Mouse (Mus musculus) heart, embryonic 16.5 days (tissue): ENCODE results near the gene Gm11634. TPM values are rescaled to one million over a fixed set of nuclear protein-coding genes. Genes with fewer than 3 reads are reported as not detected.

Experiments used
- ATAC-seq: fragments of 200-750 bp; cut with Nextera tagmentation; replicated peaks from 2 replicates; pipeline ENCODE4 v1.8.0; 2017; ENCODE audit warnings: moderate number of reproducible peaks; ENCODE audit not compliant: insufficient read depth, low FRiP score; ENCODE audit errors: extremely low read depth
- H3K27ac ChIP-seq: fragments of 300-500 bp; sonication (generic); 2 replicates; pipeline ENCODE4 v1.5.1; 2014; ENCODE audit warnings: mild to moderate bottlenecking, low read length, control low read depth, moderate library complexity
- H3K27me3 ChIP-seq: fragments of 300-500 bp; sonication (generic); 2 replicates; pipeline ENCODE4 v1.6.1; 2014; ENCODE audit warnings: low read length, mixed read lengths; ENCODE audit not compliant: control insufficient read depth, insufficient read depth
- H3K36me3 ChIP-seq: fragments of 300-500 bp; sonication (generic); 2 replicates; pipeline ENCODE4 v1.6.1; 2014; ENCODE audit not compliant: control insufficient read depth, insufficient read depth
- H3K4me1 ChIP-seq: fragments of 300-500 bp; sonication (generic); 2 replicates; pipeline ENCODE4 v1.6.1; 2014; ENCODE audit warnings: low read length, mixed read lengths; ENCODE audit not compliant: control insufficient read depth, insufficient read depth
- H3K4me2 ChIP-seq: fragments of 300-500 bp; sonication (generic); 2 replicates; pipeline ENCODE4 v1.6.1; 2014; ENCODE audit warnings: low read depth, mild to moderate bottlenecking, control low read depth, low read length
- H3K4me3 ChIP-seq: fragments of 300-500 bp; sonication (generic); 2 replicates; pipeline ENCODE4 v1.5.1; 2014; ENCODE audit warnings: mild to moderate bottlenecking, control low read depth, low read length
- H3K9ac ChIP-seq: fragments of 300-500 bp; sonication (generic); 2 replicates; pipeline ENCODE4 v1.6.1; 2014; ENCODE audit warnings: low read length, control low read depth
- H3K9me3 ChIP-seq: fragments of 300-500 bp; sonication (generic); replicated peaks from 2 replicates; pipeline ENCODE4 v1.6.1; 2016; ENCODE audit warnings: low read length; ENCODE audit not compliant: control insufficient read depth
- WGBS: fragments of 180-500 bp; shearing (Covaris S2); extraction: QIAGEN DNeasy Blood & Tissue Kit; methylation state at CpG from one replicate; pipeline ENCODE4 v1.1.7; 2014; 5-methylcytosine and 5-hydroxymethylcytosine counted together
- polyA plus RNA-seq: library from polyadenylated mRNA; unstranded; fragments of >200 nt; fragmentation: Nextera tagmentation; extraction: Ambion mirVana; gene quantifications from 2 replicates; pipeline ENCODE4 v1.2.1, GENCODE M21; 2015

Gene Gm11634
- polyA plus RNA-seq, 1 experiment from 2014 or later: not detected

GRCm38 (mm10) chr11:101583205-101583604 lies 15.9 kb downstream of the Gm11634 start:
- ATAC-seq: no peak
- H3K36me3 ChIP-seq: peaks cover 16% of the 10 kb centered on the region
- H3K4me1 ChIP-seq: peaks cover 4% of the 10 kb centered on the region
- H3K27ac ChIP-seq: no peak overlapping the region
- no peak overlapping the region for H3K4me2 ChIP-seq
- no peak overlapping the region for H3K4me3 ChIP-seq
- H3K9ac ChIP-seq: no peak overlapping the region
- H3K27me3 ChIP-seq: no peaks in the 10 kb centered on the region
- 90% methylated on average over 2 of the region's 2 CpGs for WGBS
- no peaks in the 10 kb centered on the region for H3K9me3 ChIP-seq

GRCm38 (mm10) chr11:101582054-101583035 lies 16.7 kb downstream of the Gm11634 start, which contains the start of gene Tmem106a:
TSS of gene Tmem106a (plus strand) at chr11:101582242.
- Histone ChIP-seq H3K9ac (peak within 1 kb of the TSS; percentile 80), H3K4me3 (peak within 1 kb of the TSS; percentile 72), H3K4me2 (peak within 1 kb of the TSS; percentile 66), H3K27me3 (no peaks in the 10 kb centered on the region), H3K4me1 (peaks cover 4% of the 10 kb centered on the region), H3K9me3 (no peaks in the 10 kb centered on the region), H3K27ac (peak within 1 kb of the TSS; percentile 47; the same call in 1 of the 2 replicates), H3K36me3 (peaks cover 23% of the 10 kb centered on the region)
- WGBS: 16% methylated on average over 30 of the region's 31 CpGs
- peak; percentile 69 for ATAC-seq

- WGBS: 54% methylated on average over 6 of the region's 6 CpGs
Measured at GRCm38 (mm10) chr11:101581081-101581764, 17.8 kb downstream of the Gm11634 start.

GRCm38 (mm10) chr11:101576116-101576515 lies 22.9 kb downstream of the Gm11634 start:
- Histone ChIP-seq H3K9ac (no peak overlapping the region), H3K27ac (no peak overlapping the region), H3K27me3 (no peaks in the 10 kb centered on the region), H3K9me3 (no peaks in the 10 kb centered on the region), H3K4me1 (no peaks in the 10 kb centered on the region), H3K4me2 (no peak overlapping the region), H3K36me3 (peaks cover 77% of the 10 kb centered on the region), H3K4me3 (no peak overlapping the region)
- ATAC-seq: no peak
- 80% methylated on average over 6 of the region's 6 CpGs for WGBS

More at GRCm38 (mm10) chr11:101581081-101581764, 17.8 kb downstream of the Gm11634 start:
- no peak overlapping the region for H3K4me3 ChIP-seq
- no peaks in the 10 kb centered on the region for H3K9me3 ChIP-seq
- H3K4me2 ChIP-seq: no peak overlapping the region
- no peaks in the 10 kb centered on the region for H3K27me3 ChIP-seq
- peaks cover 28% of the 10 kb centered on the region for H3K36me3 ChIP-seq
- H3K9ac ChIP-seq: no peak overlapping the region
- ATAC-seq: no peak
- peaks cover 4% of the 10 kb centered on the region for H3K4me1 ChIP-seq
- no peak overlapping the region for H3K27ac ChIP-seq

DNA sequence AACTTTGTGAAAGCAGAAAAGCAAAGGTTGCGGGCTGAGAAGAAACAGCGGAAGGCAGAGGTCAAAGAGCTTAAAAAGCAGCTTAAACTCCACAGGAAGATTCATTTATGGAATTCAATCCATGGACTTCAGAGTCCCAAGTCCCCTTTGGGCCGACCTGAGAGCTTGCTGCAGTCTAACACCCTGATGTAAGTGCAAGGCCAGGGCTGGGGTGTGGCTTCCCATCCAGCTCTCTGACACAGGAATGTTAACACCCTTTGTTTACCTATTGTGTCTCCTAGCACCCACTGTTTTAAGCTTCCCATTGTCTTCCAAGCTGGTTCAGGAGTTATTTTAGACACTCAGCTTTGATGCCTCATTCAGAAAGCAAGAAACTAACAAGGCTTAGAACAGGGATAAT lies 30.6 kb downstream of the Gm11634 start:
- Histone ChIP-seq H3K4me2 (no peak overlapping the region), H3K27ac (no peak overlapping the region), H3K4me3 (no peak overlapping the region), H3K36me3 (peaks cover 80% of the 10 kb centered on the region), H3K9me3 (no peaks in the 10 kb centered on the region), H3K27me3 (no peaks in the 10 kb centered on the region), H3K9ac (no peak overlapping the region), H3K4me1 (no peaks in the 10 kb centered on the region)
- 77% methylated on average over 3 of the region's 3 CpGs for WGBS
- ATAC-seq: no peak

- Histone ChIP-seq H3K27ac (no peak overlapping the region), H3K27me3 (no peaks in the 10 kb centered on the region), H3K9ac (no peak overlapping the region), H3K4me2 (no peak overlapping the region), H3K4me3 (no peak overlapping the region), H3K36me3 (peaks cover 54% of the 10 kb centered on the region), H3K4me1 (no peaks in the 10 kb centered on the region), H3K9me3 (no peaks in the 10 kb centered on the region)
- 37% methylated on average over 5 of the region's 5 CpGs for WGBS
- no peak for ATAC-seq
Measured at GRCm38 (mm10) chr11:101562391-101562790, 36.7 kb downstream of the Gm11634 start.

- H3K4me3 ChIP-seq: no peak overlapping the region
- no peak for ATAC-seq
- no peak overlapping the region for H3K9ac ChIP-seq
- H3K4me1 ChIP-seq: peaks cover 12% of the 10 kb centered on the region
- peaks cover 27% of the 10 kb centered on the region for H3K36me3 ChIP-seq
- no peaks in the 10 kb centered on the region for H3K9me3 ChIP-seq
- no peak overlapping the region for H3K27ac ChIP-seq
- WGBS: 60% methylated on average over 2 of the region's 2 CpGs
- no peak overlapping the region for H3K4me2 ChIP-seq
- H3K27me3 ChIP-seq: no peaks in the 10 kb centered on the region
Measured at GRCm38 (mm10) chr11:101556954-101557353, 42.1 kb downstream of the Gm11634 start.

GRCm38 (mm10) chr11:101556541-101556940 lies 42.5 kb downstream of the Gm11634 start:
- Histone ChIP-seq H3K4me2 (no peak overlapping the region), H3K36me3 (peaks cover 25% of the 10 kb centered on the region)

More at GRCm38 (mm10) chr11:101556541-101556940, 42.5 kb downstream of the Gm11634 start:
- WGBS: 93% methylated on average over 7 of the region's 7 CpGs
- Histone ChIP-seq H3K27me3 (no peaks in the 10 kb centered on the region), H3K9ac (no peak overlapping the region), H3K4me3 (no peak overlapping the region), H3K27ac (no peak overlapping the region), H3K4me1 (peaks cover 12% of the 10 kb centered on the region), H3K9me3 (no peaks in the 10 kb centered on the region)
- ATAC-seq: no peak
